Mouse (Mus musculus): ENCODE results near the gene Plaa. TPM values are rescaled to one million over a fixed set of nuclear protein-coding genes. Genes with fewer than 3 reads are reported as not detected.

Gene Plaa
- 40.4 and 53.2 TPM in 2 replicates for polyA plus RNA-seq (2015; fragmentation: Nextera tagmentation; extraction: Ambion mirVana)

DNA sequence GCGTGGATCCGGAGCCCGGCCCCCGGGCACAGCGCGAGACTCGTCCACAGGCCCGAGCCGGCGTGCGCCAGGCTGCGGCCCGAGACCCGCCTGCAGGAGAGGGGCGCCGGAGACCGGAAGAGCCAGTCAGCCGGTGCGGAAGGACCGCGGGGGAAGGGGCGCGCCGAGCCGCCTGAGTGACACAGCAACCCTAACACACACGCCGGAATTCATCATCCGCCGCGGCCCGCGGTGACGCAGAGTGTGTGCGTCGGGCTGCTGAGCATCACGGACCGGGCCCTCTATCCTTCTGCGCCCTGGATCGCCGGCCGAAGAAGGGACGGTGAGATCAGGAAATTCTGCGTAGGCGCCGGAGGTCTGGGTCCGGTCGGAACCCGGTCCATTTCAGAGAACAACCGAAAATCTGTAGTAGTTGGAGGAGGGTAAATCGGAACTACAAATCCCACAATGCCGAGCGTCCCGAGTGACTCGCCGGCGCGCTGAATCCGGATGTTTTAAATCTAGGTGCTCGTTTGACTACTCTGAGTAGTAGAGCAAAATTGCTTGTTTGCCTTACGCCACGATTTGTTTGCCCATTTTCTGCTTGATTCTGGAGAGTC, at the start of gene Plaa:
Plaa (minus strand) TSS at position 214 of the 599 bp plus-strand sequence.

DNA sequence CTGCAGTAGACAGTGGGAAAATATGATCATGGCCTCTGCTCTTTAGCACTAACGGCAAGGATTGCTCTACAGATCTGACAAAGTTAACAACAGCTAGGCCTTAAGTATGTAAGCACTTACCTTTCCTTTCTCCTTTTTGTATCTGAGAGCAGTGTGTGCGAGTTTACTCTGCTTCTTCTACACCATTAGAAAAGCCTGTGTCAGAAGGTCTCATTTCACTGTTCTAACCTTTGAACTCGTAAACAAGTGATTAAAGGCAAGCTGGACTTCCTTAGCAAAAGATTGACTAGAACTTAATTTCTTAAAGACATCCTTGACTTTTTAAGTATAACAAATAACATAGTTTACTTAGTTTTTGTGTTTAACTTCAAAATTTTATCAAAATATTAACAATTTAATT, 46.9 kb upstream of the Plaa start, which contains the start of gene Lrrc19:
Lrrc19 (minus strand) TSS at position 225 of the 400 bp plus-strand sequence.

DNA sequence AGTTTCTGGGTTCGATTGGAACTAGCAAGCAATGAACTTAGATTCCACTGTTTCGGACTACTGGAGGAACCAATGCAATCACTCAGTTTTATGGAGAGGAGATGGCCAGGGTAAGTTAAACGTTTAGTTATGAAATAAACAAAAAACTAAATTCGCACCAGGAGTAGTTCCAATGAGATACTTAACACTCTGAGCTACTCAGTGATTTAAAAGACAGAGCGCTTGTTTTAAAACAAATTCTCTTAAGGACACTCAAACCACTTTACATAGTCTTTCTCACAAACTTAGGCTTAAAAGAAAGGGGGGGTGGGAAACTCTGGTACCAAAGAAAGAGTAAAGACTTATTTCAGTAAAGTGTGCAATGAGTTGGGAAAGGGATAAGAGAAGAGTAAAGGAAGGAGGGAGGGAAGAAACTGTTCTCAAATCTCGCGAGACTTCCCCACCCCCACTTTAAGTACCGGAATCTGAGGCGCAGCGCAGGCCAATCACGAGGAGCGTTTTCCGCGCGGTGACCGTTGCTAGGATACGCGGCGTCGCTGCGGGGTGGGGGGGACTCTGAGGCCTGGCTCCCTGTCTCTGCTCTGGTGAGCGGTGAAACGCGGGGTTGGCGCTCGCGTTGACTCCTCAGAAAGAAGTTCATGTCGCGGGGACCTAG, 11.1 kb upstream of the Plaa start, which contains the start of gene Ift74:
Ift74 (plus strand) TSS at position 520 of the 655 bp plus-strand sequence.

DNA sequence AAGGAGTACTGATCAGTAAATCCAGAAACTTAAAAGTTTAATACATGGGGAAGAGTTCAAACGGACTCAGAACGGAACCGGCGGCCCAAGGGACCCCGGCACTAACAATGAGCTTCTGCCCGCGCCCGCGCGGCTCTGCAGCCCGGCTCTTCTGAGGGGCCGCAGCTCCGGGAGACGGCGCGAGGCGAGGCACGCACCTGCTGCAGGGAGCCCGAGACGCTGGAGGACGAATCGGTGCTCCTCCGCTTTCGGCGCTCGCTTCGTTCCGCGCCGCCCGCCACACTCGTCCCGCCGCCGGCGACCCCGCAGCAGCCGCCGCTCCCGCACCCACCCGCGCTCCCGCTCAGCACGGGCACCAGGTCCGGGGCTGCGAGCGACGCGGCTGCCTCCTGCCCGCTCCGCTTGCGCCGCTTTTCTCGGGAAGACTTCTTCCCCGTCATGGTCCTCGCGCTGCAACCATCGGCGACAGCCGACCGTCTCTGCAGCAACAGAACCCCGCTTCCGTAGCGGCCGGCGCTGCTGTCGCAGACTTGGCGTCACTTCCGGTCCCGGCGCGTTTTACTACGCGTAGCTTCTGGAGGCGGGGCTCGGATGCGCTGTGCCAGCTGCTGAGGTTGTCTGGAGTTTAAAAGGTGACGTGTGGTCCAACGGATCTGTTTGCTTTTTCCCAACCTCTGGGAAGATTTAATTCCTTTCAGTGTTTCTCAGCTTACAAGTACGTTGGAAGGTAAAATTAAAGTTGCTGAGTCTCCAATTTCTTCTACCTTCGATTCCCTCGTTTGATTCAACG, 46.6 kb downstream of the Plaa start, which contains the start of the genes Gm10306 and Caap1:
Gm10306 (plus strand) TSS at position 282 of the 790 bp plus-strand sequence.
Caap1 (minus strand) TSS at position 532 of the 790 bp plus-strand sequence.

Other genes starting within 250 kb of the Plaa start
- gene Gm10306, start 46.7 kb downstream of the Plaa start, polyA plus RNA-seq (2015; fragmentation: Nextera tagmentation; extraction: Ambion mirVana): 0.51 TPM in 1 of 2 replicates, not detected in the other
- gene Caap1, start 46.4 kb downstream of the Plaa start, polyA plus RNA-seq (2015; fragmentation: Nextera tagmentation; extraction: Ambion mirVana): 15.0 and 16.1 TPM in 2 replicates
- 41.0 and 42.6 TPM in 2 replicates for gene Ift74, start 11.2 kb upstream of the Plaa start, polyA plus RNA-seq (2015; fragmentation: Nextera tagmentation; extraction: Ambion mirVana)
- 0.37 and 0.44 TPM in 2 replicates for gene Lrrc19, start 46.9 kb upstream of the Plaa start, polyA plus RNA-seq (2015; fragmentation: Nextera tagmentation; extraction: Ambion mirVana)
- gene Tek, start 136.0 kb upstream of the Plaa start, polyA plus RNA-seq (2015; fragmentation: Nextera tagmentation; extraction: Ambion mirVana): 11.9 and 20.8 TPM in 2 replicates

All from adrenal gland, postnatal 0 days (tissue).